Mouse (Mus musculus): Measurements from ENCODE around the gene Klra2.

- TF ChIP-seq CTCF (conservative IDR thresholded peaks at IDR 0.05 in 1 of 2, IDR thresholded peaks at IDR 0.05 in 1 of 2; ENCODE audit: low read depth in 2 of 2, low read length in 2 of 2) = no peak
- TF ChIP-seq NELFE (IDR thresholded peaks at IDR 0.05; ENCODE audit: low read depth, low read length) = no peak
- TF ChIP-seq ZC3H11A (IDR thresholded peaks at IDR 0.05; ENCODE audit: low read depth, low read length) = no peak
- TF ChIP-seq POLR2A (IDR thresholded peaks at IDR 0.05; ENCODE audit: low read depth, low read length) = no peak
- no peak for TF ChIP-seq SIN3A (IDR thresholded peaks at IDR 0.05; ENCODE audit: low read length)
- TF ChIP-seq TCF12 (IDR thresholded peaks at IDR 0.05; ENCODE audit: low read depth, low read length) = no peak
- no peak for TF ChIP-seq MAFK (IDR thresholded peaks at IDR 0.05; ENCODE audit: insufficient replicate concordance, low read length)
- no peak for TF ChIP-seq E2F4 (IDR thresholded peaks at IDR 0.05; ENCODE audit: insufficient replicate concordance, low read depth, low read length)
- no peak for TF ChIP-seq USF2 (conservative IDR thresholded peaks at IDR 0.05; ENCODE audit: low read depth, low read length)
- no peak for TF ChIP-seq EP300 (IDR thresholded peaks at IDR 0.05; ENCODE audit: low read length)
- TF ChIP-seq POLR2AphosphoS2 (IDR thresholded peaks at IDR 0.05; ENCODE audit: low read depth, low read length) = no peak
- no peak for TF ChIP-seq KAT2A (IDR thresholded peaks at IDR 0.05; ENCODE audit: insufficient replicate concordance, low read length)
- TF ChIP-seq ZNF384 (IDR thresholded peaks at IDR 0.05; ENCODE audit: low read depth, low read length) = no peak
Observed at GRCm38 (mm10) chr6:131293916-131294315, 46.8 kb upstream of the Klra2 start.

All from CH12.LX (cell line).